Mouse (Mus musculus) testis, adult 2 months (tissue): ENCODE results near the gene Ss18l1. TPM values are rescaled to one million over a fixed set of nuclear protein-coding genes. Genes with fewer than 3 reads are reported as not detected.

ENCODE experiments used
- H3K27ac ChIP-seq: fragments of 200-500 bp; 2 replicates; pipeline ENCODE4 v1.5.1; 2012; ENCODE audit warnings: low read depth, low read length; ENCODE audit not compliant: control insufficient read depth, insufficient read depth
- H3K27me3 ChIP-seq: fragments of 200-500 bp; 2 replicates; pipeline ENCODE4 v1.6.1; 2012; ENCODE audit warnings: mild to moderate bottlenecking, low read length, moderate library complexity; ENCODE audit not compliant: control insufficient read depth, insufficient read depth
- H3K36me3 ChIP-seq: fragments of 200-500 bp; 2 replicates; pipeline ENCODE4 v1.6.1; 2012; ENCODE audit warnings: mild to moderate bottlenecking, low read length; ENCODE audit not compliant: control insufficient read depth, insufficient read depth
- H3K4me1 ChIP-seq: fragments of 200-500 bp; 2 replicates; pipeline ENCODE4 v1.6.1; 2012; ENCODE audit warnings: low read length; ENCODE audit not compliant: control insufficient read depth, insufficient read depth
- H3K4me3 ChIP-seq: fragments of 200-500 bp; 2 replicates; pipeline ENCODE4 v1.5.1; 2012; ENCODE audit warnings: low read depth, mild to moderate bottlenecking, low read length, moderate library complexity, mixed read lengths; ENCODE audit not compliant: control insufficient read depth
- CTCF ChIP-seq: fragments of 200-500 bp; IDR thresholded peaks from 2 replicates; pipeline ENCODE4 v1.5.1; 2012; ENCODE audit warnings: low read depth, mild to moderate bottlenecking, inconsistent platforms, low read length, moderate library complexity; ENCODE audit not compliant: control insufficient read depth, insufficient read depth, insufficient replicate concordance
- POLR2A ChIP-seq: fragments of 200-500 bp; IDR thresholded peaks from 2 replicates; pipeline ENCODE4 v1.6.1; 2012; ENCODE audit warnings: low read depth, mild to moderate bottlenecking, inconsistent platforms, low read length, moderate library complexity; ENCODE audit not compliant: control insufficient read depth
- polyA plus RNA-seq: library from polyadenylated mRNA; depleted of rRNA; stranded (reverse); fragments of >200 nt; gene quantifications from 2 replicates; pipeline ENCODE4 v1.2.3, GENCODE M21; 2012; rRNA removed

Ss18l1 gene
- polyA plus RNA-seq, 1 experiment = 4.0 TPM

DNA sequence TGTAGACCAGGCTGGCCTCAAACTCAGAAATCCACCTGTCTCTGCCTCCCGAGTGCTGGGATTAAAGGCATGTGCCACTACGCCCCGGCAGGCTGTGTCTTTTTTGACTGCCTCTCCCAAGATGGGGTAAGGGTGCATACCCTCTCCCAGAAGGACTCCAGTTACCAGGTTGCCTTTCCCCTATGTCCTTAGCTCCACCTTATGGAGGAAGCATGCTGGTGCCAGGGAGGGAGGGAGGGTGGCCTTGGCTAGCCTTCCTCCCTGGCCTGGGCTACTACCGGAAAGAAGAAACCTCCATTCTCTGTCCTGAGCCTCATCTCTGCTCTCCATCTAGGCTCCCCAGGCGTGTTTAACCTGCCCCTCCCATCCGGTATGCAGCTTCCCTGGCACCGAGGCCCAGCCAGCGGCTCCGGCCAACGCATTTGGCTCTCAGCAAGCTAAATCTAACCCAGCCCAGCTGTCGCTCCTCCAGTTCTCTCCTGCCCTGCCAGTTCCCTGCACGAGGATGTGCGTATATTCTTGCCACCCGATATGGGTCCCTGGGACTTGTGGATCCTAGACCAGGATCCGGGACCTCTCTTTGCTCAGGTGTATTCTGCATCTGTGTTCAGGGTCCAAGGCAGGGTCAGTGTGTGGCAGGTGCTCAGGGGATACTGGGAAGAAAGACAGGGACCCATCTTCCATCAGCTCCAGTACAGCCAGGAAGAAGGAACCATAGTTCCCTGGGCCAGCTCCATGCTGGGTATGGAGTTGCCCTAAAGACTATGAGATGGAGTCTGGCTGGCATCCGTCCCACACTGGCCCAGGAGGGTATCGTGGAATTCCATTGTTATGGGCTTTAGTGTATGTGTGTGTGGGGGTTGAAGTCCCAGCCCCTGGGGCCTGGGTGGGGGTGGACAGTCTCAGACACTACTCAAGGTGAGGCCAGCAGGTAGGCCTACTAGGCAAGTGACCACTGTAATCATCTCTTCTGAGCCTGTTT lies 71.9 kb downstream of the Ss18l1 start:
- H3K27me3 ChIP-seq = no peaks in the 10 kb centered on the region
- no peak overlapping the region for H3K4me3 ChIP-seq
- no peak overlapping the region for H3K27ac ChIP-seq
- no peaks in the 10 kb centered on the region for H3K36me3 ChIP-seq
- no peak for TF ChIP-seq CTCF
- no peak for TF ChIP-seq POLR2A
- H3K4me1 ChIP-seq = peaks cover 15% of the 10 kb centered on the region

DNA sequence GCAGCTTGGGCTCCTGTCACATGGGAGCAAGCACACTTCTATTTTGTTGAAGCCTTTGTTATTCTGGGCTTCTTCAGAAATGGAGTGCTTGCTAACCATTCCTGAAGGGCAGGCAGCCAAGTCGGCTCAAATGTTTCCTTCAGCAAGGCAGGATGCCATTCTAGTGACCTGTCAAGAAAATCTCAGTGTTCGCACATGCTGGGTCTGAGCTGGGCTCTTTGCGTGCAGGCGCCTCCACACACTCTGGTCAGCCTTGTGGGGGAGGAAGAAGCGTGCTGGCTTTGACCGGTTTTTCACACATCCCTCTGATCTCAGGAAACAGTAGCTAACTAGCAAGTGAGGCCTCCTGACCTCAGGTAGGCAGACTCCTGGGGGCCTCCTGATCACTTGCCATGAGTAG lies 73.0 kb downstream of the Ss18l1 start:
- Histone ChIP-seq H3K27ac (no peak overlapping the region), H3K4me3 (no peak overlapping the region), H3K27me3 (no peaks in the 10 kb centered on the region), H3K36me3 (no peaks in the 10 kb centered on the region), H3K4me1 (peaks cover 17% of the 10 kb centered on the region)
- TF ChIP-seq POLR2A = no peak
- no peak for TF ChIP-seq CTCF

DNA sequence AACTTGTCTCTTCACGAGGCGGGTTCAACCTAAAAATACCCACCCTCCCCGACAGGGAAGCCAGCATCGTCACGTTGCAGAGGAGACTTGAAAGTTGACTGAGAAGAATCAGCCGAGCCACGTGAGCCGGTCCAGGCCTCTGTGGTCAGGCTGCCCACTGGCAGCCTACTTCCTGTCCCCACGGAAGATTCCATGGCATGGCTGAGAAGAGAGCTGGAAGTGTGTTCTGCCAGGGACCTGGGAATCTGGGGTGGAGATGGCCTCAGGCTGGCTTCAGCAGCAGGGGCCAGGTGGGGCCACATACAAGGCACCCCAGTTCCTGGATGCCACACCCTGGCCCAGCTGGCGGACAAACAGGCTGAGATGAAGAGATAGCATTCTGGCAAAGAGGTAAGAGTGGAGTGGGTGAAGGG lies 73.8 kb downstream of the Ss18l1 start:
- Histone ChIP-seq H3K27ac (no peak overlapping the region), H3K4me1 (peaks cover 17% of the 10 kb centered on the region)

DNA sequence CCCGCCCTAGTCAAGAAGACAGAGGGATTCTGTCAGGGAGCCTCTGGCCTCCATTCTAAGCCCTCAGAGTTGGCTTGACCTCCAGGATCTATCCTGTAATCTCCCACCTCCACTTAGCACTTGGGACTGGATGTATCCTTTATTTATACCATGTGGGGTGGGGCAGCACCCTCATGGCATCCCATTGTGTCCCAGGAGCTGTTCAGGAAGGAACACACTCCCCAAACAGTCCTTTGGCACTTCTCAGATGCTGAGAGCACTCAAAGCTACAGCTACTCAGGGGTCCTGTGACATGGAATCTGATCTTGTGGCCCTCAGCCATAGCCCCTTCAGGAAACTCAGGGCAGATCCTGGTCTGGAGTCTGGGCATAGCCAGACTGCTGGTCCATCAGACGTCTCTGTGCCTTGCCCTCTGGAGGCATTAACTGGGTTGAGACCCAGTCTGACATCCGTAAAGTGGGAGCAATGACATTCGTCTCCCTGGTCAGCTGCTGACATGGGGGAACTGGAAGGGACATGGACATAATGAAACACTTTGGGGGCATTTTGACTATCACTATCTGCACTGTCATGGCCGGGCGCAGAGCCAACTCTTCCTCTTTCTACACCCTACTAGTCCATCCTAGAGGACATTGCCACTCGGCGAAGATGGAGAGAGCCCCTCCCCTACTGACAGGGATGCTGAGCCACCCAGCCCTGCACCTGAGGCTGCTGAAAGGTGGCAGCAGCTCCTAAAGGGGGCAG lies 74.6 kb downstream of the Ss18l1 start:
- H3K36me3 ChIP-seq = no peaks in the 10 kb centered on the region
- TF ChIP-seq POLR2A (no peak), CTCF (no peak)
- no peaks in the 10 kb centered on the region for H3K27me3 ChIP-seq
- H3K27ac ChIP-seq = no peak overlapping the region
- H3K4me3 ChIP-seq = peak overlapping the region; percentile 89
- peaks cover 17% of the 10 kb centered on the region for H3K4me1 ChIP-seq

More for the DNA sequence above, 73.8 kb downstream of the Ss18l1 start:
- Histone ChIP-seq H3K36me3 (no peaks in the 10 kb centered on the region), H3K4me3 (no peak overlapping the region), H3K27me3 (no peaks in the 10 kb centered on the region)
- no peak for TF ChIP-seq CTCF
- no peak for TF ChIP-seq POLR2A

DNA sequence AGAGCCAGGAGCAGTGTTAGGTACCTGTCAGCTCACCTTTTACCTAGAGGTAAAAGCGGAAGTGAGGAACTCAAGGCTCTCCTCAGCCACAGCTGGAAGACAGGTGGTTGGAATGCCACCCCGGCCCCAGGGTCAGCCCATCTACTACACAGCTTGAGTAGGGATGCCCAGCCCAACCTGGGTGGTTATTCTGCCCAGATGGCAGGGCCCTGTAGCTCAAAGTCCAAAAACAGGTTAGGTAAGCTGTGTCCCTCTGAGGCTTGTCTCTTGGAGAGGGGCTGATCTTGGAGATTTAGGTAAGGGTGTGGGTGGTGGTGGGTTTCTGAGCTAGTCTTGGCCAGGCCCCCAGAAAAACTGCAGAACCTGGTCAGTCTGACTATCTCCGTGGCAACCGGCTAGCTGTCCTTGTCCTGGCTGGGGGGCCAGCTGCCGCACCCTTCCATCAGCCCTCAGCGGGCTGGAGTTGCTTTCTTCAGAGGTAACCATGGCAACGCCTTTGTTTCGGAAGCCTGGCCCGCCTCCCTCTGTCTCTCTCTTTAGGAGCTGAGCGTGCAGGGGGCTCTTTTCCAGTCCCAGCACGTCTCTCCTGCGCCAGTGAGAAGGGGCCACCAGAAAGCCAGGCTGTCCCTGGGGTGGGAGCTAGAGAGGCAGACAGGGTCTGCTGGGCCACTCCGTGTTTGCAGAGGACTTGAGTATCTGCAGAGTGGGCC lies 75.3 kb downstream of the Ss18l1 start:
- TF ChIP-seq CTCF (no peak), POLR2A (peak; percentile 63; the same call in 1 of the 2 replicates)
- Histone ChIP-seq H3K36me3 (no peaks in the 10 kb centered on the region), H3K4me1 (peaks cover 17% of the 10 kb centered on the region), H3K27me3 (no peaks in the 10 kb centered on the region), H3K27ac (no peak overlapping the region), H3K4me3 (peak overlapping the region; percentile 89)

DNA sequence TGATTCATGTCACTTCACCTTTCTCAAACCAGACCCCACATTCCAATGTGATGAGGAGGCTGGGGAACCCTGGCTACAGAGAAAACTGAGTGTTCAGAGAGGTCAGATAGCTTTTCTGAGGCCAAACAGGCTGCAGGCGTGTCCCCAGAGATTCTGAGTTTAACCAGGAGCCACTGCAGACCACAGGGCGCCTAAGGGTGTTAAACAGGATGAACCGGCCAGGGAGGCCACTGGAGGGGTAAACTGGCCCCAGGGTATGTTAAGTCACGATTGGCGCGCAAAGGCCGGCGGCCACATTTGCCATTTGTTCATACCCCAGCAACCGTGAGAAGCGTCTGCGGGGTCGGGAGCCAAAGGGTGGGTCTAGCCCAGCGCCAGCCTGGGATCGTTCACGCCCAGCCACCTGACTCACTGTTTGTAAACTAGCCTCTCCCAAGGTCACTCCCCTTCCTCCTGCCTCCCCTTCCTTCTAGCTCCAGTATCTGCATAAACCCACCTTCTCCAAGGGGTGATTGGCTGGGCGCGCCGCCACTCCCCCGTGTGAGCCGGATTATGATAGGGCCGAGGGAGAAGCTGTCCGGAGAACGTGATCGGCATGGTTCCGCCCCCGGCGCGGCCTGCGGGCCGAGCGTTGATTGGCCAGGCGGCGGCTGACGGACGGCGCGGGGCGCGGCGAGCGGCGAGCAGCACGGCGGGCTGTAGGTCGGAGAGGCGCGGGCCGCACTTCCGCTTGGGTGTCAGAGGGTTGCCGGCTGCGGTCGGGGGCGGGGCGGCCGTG lies 76.5 kb downstream of the Ss18l1 start, which contains the start of gene Osbpl2:
TSS of gene Osbpl2 (plus strand) at position 646 of the 778 bp plus-strand sequence.
- peak within 1 kb of the TSS; percentile 89 for H3K4me3 ChIP-seq
- peak within 1 kb of the TSS; percentile 76 for H3K27ac ChIP-seq
- peak; percentile 35 for TF ChIP-seq POLR2A
- no peak for TF ChIP-seq CTCF
- H3K36me3 ChIP-seq = no peaks in the 10 kb centered on the region
- no peaks in the 10 kb centered on the region for H3K27me3 ChIP-seq
- peaks cover 17% of the 10 kb centered on the region for H3K4me1 ChIP-seq

Other genes starting within 250 kb of the Ss18l1 start
- gene Taf4, start 65.9 kb upstream of the Ss18l1 start, polyA plus RNA-seq = 3.6 and 4.2 TPM in 2 replicates
- gene Lsm14b, start 17.5 kb upstream of the Ss18l1 start, polyA plus RNA-seq = 31.8 and 33.7 TPM in 2 replicates
- gene Psma7, start 76 bp upstream of the Ss18l1 start, polyA plus RNA-seq = 38.5 and 42.6 TPM in 2 replicates
- gene Mtg2, start 28.1 kb downstream of the Ss18l1 start, polyA plus RNA-seq = 7.0 and 7.8 TPM in 2 replicates
- gene Hrh3, start 62.0 kb downstream of the Ss18l1 start, polyA plus RNA-seq = 5.1 and 5.9 TPM in 2 replicates
- gene Osbpl2, start 76.8 kb downstream of the Ss18l1 start, polyA plus RNA-seq = 16.0 and 18.5 TPM in 2 replicates
- gene Adrm1, start 129.0 kb downstream of the Ss18l1 start, polyA plus RNA-seq = 107 and 114 TPM in 2 replicates
- gene Lama5, start 183.3 kb downstream of the Ss18l1 start, polyA plus RNA-seq = 7.5 and 8.3 TPM in 2 replicates
- 703 and 848 TPM in 2 replicates for gene Rps21, start 214.9 kb downstream of the Ss18l1 start, polyA plus RNA-seq
- gene Cables2, start 231.0 kb downstream of the Ss18l1 start, polyA plus RNA-seq = 23.9 and 24.2 TPM in 2 replicates
- 0.08 TPM in 1 of 2 replicates, not detected in the other for gene Rbbp8nl, start 247.4 kb downstream of the Ss18l1 start, polyA plus RNA-seq